Mouse (Mus musculus): ENCODE data around the gene Arl6ip1. TPM values are rescaled to one million over a fixed set of nuclear protein-coding genes. Genes with fewer than 3 reads are reported as not detected.

Arl6ip1 gene
- polyA plus RNA-seq, 1 experiment from 2014 or later = 353 TPM

- 66% methylated on average over 5 of the region's 5 CpGs for WGBS
- H3K4me1 ChIP-seq = peaks cover 31% of the 10 kb centered on the region
These were observed 15.7 kb downstream of the Arl6ip1 start for GRCm38 (mm10) chr7:118113541-118114297.

GRCm38 (mm10) chr7:118111128-118111527 is 18.3 kb downstream of the Arl6ip1 start:
- WGBS = 78% methylated on average over 3 of the region's 3 CpGs
- Histone ChIP-seq H3K36me3 (peaks cover 87% of the 10 kb centered on the region), H3K27me3 (ENCODE audit: insufficient read depth, poor library complexity, severe bottlenecking) (no peaks in the 10 kb centered on the region), H3K27ac (no peak overlapping the region), H3K9me3 (no peaks in the 10 kb centered on the region), H3K4me3 (peak overlapping the region; percentile 12), H3K4me1 (peaks cover 26% of the 10 kb centered on the region)
- DNase-seq (ENCODE audit: low spot score) = no peak

More at GRCm38 (mm10) chr7:118113541-118114297, 15.7 kb downstream of the Arl6ip1 start:
- no peaks in the 10 kb centered on the region for H3K27me3 ChIP-seq (ENCODE audit: insufficient read depth, poor library complexity, severe bottlenecking)
- H3K27ac ChIP-seq = no peak overlapping the region
- peak overlapping the region; percentile 99 for H3K4me3 ChIP-seq
- DNase-seq (ENCODE audit: low spot score) = no peak
- peaks cover 70% of the 10 kb centered on the region for H3K36me3 ChIP-seq
- H3K9me3 ChIP-seq = no peaks in the 10 kb centered on the region

- Histone ChIP-seq H3K36me3 (peaks cover 87% of the 10 kb centered on the region), H3K27ac (no peak overlapping the region)
- WGBS = 56% methylated on average over 1 of the region's 1 CpGs
These were observed 21.8 kb downstream of the Arl6ip1 start for GRCm38 (mm10) chr7:118107671-118108070.

GRCm38 (mm10) chr7:118104458-118105052 is 24.9 kb downstream of the Arl6ip1 start:
- Histone ChIP-seq H3K27me3 (ENCODE audit: insufficient read depth, poor library complexity, severe bottlenecking) (no peaks in the 10 kb centered on the region), H3K36me3 (peaks cover 56% of the 10 kb centered on the region), H3K4me3 (no peak overlapping the region), H3K4me1 (no peaks in the 10 kb centered on the region), H3K9me3 (no peaks in the 10 kb centered on the region), H3K27ac (no peak overlapping the region)
- WGBS = 60% methylated on average over 5 of the region's 5 CpGs
- DNase-seq (ENCODE audit: low spot score) = no peak

More at GRCm38 (mm10) chr7:118107671-118108070, 21.8 kb downstream of the Arl6ip1 start:
- Histone ChIP-seq H3K4me3 (no peak overlapping the region), H3K27me3 (ENCODE audit: insufficient read depth, poor library complexity, severe bottlenecking) (no peaks in the 10 kb centered on the region), H3K4me1 (peaks cover 11% of the 10 kb centered on the region), H3K9me3 (no peaks in the 10 kb centered on the region)
- DNase-seq (ENCODE audit: low spot score) = no peak

GRCm38 (mm10) chr7:118103462-118104379 is 25.7 kb downstream of the Arl6ip1 start:
- Histone ChIP-seq H3K27ac (no peak overlapping the region), H3K27me3 (ENCODE audit: insufficient read depth, poor library complexity, severe bottlenecking) (no peaks in the 10 kb centered on the region), H3K36me3 (peaks cover 47% of the 10 kb centered on the region), H3K9me3 (no peaks in the 10 kb centered on the region), H3K4me1 (no peaks in the 10 kb centered on the region), H3K4me3 (no peak overlapping the region)
- DNase-seq (ENCODE audit: low spot score) = no peak
- WGBS = 40% methylated on average over 5 of the region's 5 CpGs

- 41% methylated on average over 4 of the region's 4 CpGs for WGBS
- no peaks in the 10 kb centered on the region for H3K9me3 ChIP-seq
- H3K4me3 ChIP-seq = no peak overlapping the region
- no peaks in the 10 kb centered on the region for H3K27me3 ChIP-seq (ENCODE audit: insufficient read depth, poor library complexity, severe bottlenecking)
- H3K36me3 ChIP-seq = peaks cover 39% of the 10 kb centered on the region
- H3K27ac ChIP-seq = no peak overlapping the region
- peaks cover 3% of the 10 kb centered on the region; the same call in 1 of the 2 replicates for H3K4me1 ChIP-seq
- DNase-seq (ENCODE audit: low spot score) = peak; percentile 80
These were observed 26.6 kb downstream of the Arl6ip1 start for GRCm38 (mm10) chr7:118102678-118103461.

GRCm38 (mm10) chr7:118102231-118102630 is 27.2 kb downstream of the Arl6ip1 start:
- Histone ChIP-seq H3K4me1 (peaks cover 7% of the 10 kb centered on the region; the same call in 1 of the 2 replicates), H3K27ac (no peak overlapping the region), H3K4me3 (no peak overlapping the region), H3K27me3 (ENCODE audit: insufficient read depth, poor library complexity, severe bottlenecking) (no peaks in the 10 kb centered on the region), H3K36me3 (peaks cover 32% of the 10 kb centered on the region), H3K9me3 (no peaks in the 10 kb centered on the region)
- DNase-seq (ENCODE audit: low spot score) = no peak
- 43% methylated on average over 4 of the region's 4 CpGs for WGBS

GRCm38 (mm10) chr7:118097615-118098014 is 31.8 kb downstream of the Arl6ip1 start:
- Histone ChIP-seq H3K9me3 (no peaks in the 10 kb centered on the region), H3K4me1 (peaks cover 7% of the 10 kb centered on the region; the same call in 1 of the 2 replicates), H3K27ac (no peak overlapping the region), H3K36me3 (no peaks in the 10 kb centered on the region), H3K4me3 (no peak overlapping the region), H3K27me3 (ENCODE audit: insufficient read depth, poor library complexity, severe bottlenecking) (no peaks in the 10 kb centered on the region)
- 58% methylated on average over 7 of the region's 7 CpGs for WGBS
- DNase-seq (ENCODE audit: low spot score) = no peak

- H3K4me1 ChIP-seq = no peaks in the 10 kb centered on the region
- no peak for DNase-seq (ENCODE audit: low spot score)
- no peaks in the 10 kb centered on the region for H3K27me3 ChIP-seq (ENCODE audit: insufficient read depth, poor library complexity, severe bottlenecking)
- no peak overlapping the region for H3K4me3 ChIP-seq
- H3K36me3 ChIP-seq = no peaks in the 10 kb centered on the region
- no peak overlapping the region for H3K27ac ChIP-seq
- 82% methylated on average over 4 of the region's 4 CpGs for WGBS
- no peaks in the 10 kb centered on the region for H3K9me3 ChIP-seq
These were observed 49.5 kb downstream of the Arl6ip1 start for GRCm38 (mm10) chr7:118079987-118080386.

GRCm38 (mm10) chr7:118079097-118079496 is 50.4 kb downstream of the Arl6ip1 start:
- Histone ChIP-seq H3K4me1 (no peaks in the 10 kb centered on the region), H3K36me3 (no peaks in the 10 kb centered on the region), H3K27me3 (ENCODE audit: insufficient read depth, poor library complexity, severe bottlenecking) (no peaks in the 10 kb centered on the region), H3K27ac (no peak overlapping the region), H3K4me3 (no peak overlapping the region), H3K9me3 (no peaks in the 10 kb centered on the region)
- no peak for DNase-seq (ENCODE audit: low spot score)
- 87% methylated on average over 5 of the region's 5 CpGs for WGBS

All from heart, embryonic 10.5 days (tissue).